Mouse (Mus musculus): Measurements from ENCODE around the gene Ing2. TPM values are rescaled to one million over a fixed set of nuclear protein-coding genes. Genes with fewer than 3 reads are reported as not detected.

Ing2 gene
- 10 to 100 TPM; 40.3 to 50.1 (median 44.3) TPM for total RNA-seq (2022)

GRCm38 (mm10) chr8:47674777-47675710, at the start of gene Ing2:
TSS of gene Ing2 (minus strand) at chr8:47675556.
- peak; percentile 99 to 100 for DNase-seq (ENCODE audit: low spot score in 2 of 2)

- DNase-seq (ENCODE audit: low spot score in 2 of 2), result no peak
Measured at GRCm38 (mm10) chr8:47721609-47722008, 46.3 kb upstream of the Ing2 start.

- no peak for DNase-seq (ENCODE audit: low spot score in 2 of 2)
Measured at GRCm38 (mm10) chr8:47718641-47719040, 43.3 kb upstream of the Ing2 start.

- DNase-seq (ENCODE audit: low spot score in 2 of 2), result peak; percentile 84 to 91
Measured at GRCm38 (mm10) chr8:47713761-47714745, 38.7 kb upstream of the Ing2 start, which contains the start of gene Cdkn2aip. TSS of gene Cdkn2aip (minus strand) at chr8:47713932.

GRCm38 (mm10) chr8:47713171-47713663, 37.9 kb upstream of the Ing2 start:
- DNase-seq (ENCODE audit: low spot score in 2 of 2), result no peak

GRCm38 (mm10) chr8:47708106-47708505, 32.8 kb upstream of the Ing2 start:
- DNase-seq (ENCODE audit: low spot score in 2 of 2), result no peak

GRCm38 (mm10) chr8:47706746-47707145, 31.4 kb upstream of the Ing2 start:
- DNase-seq (ENCODE audit: low spot score in 2 of 2), result no peak

GRCm38 (mm10) chr8:47702333-47702732, 27.0 kb upstream of the Ing2 start:
- DNase-seq (ENCODE audit: low spot score in 2 of 2), result no peak

GRCm38 (mm10) chr8:47697696-47698095, 22.3 kb upstream of the Ing2 start:
- DNase-seq (ENCODE audit: low spot score in 2 of 2), result no peak

GRCm38 (mm10) chr8:47695431-47696105, 20.2 kb upstream of the Ing2 start:
- DNase-seq (ENCODE audit: low spot score in 2 of 2), result peak in 1 of 2 experiments; percentile 73

- peak in 1 of 2 experiments; percentile 45 for DNase-seq (ENCODE audit: low spot score in 2 of 2)
Measured at GRCm38 (mm10) chr8:47693119-47693518, 17.8 kb upstream of the Ing2 start.

GRCm38 (mm10) chr8:47691831-47692230, 16.5 kb upstream of the Ing2 start:
- DNase-seq (ENCODE audit: low spot score in 2 of 2), result no peak

GRCm38 (mm10) chr8:47691303-47691702, 15.9 kb upstream of the Ing2 start:
- no peak for DNase-seq (ENCODE audit: low spot score in 2 of 2)

- DNase-seq (ENCODE audit: low spot score in 2 of 2), result no peak
Measured at GRCm38 (mm10) chr8:47690674-47691078, 15.3 kb upstream of the Ing2 start.

- no peak for DNase-seq (ENCODE audit: low spot score in 2 of 2)
Measured at GRCm38 (mm10) chr8:47689704-47690326, 14.5 kb upstream of the Ing2 start.

GRCm38 (mm10) chr8:47684441-47684840, 9.1 kb upstream of the Ing2 start:
- DNase-seq (ENCODE audit: low spot score in 2 of 2), result no peak

- DNase-seq (ENCODE audit: low spot score in 2 of 2), result no peak
Measured at GRCm38 (mm10) chr8:47683994-47684393, 8.6 kb upstream of the Ing2 start.

GRCm38 (mm10) chr8:47680306-47680705, 5.0 kb upstream of the Ing2 start:
- no peak for DNase-seq (ENCODE audit: low spot score in 2 of 2)

- no peak for DNase-seq (ENCODE audit: low spot score in 2 of 2)
Measured at GRCm38 (mm10) chr8:47679603-47680002, 4.2 kb upstream of the Ing2 start.

GRCm38 (mm10) chr8:47676631-47677030, 1.3 kb upstream of the Ing2 start:
- no peak for DNase-seq (ENCODE audit: low spot score in 2 of 2)
